Mouse (Mus musculus) right cerebral cortex, adult 18-20 months (tissue): ENCODE data around the gene Veph1.

ENCODE experiments used
- DNase-seq: peaks from one replicate; pipeline ENCODE4 v3.0.0; 2022; ENCODE audit warnings: mixed read lengths

Gene Veph1

DNA sequence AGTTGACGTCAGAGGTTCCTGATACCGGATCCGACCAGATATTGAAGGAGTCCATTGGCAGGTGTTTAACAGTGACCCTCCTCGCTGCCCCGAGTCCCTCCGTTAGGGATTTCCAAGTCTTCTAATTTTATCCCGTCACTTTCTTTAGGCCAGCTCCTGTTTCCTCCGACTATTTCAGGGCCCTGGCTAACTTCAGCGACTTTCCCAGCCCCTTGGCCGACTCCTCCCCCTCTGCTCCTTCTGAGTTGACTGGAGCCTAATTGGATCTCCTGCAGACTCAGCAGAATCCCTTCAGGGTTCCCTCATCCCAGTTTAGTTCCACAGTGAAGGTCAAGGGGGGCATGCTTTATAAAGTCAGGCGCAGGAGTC lies 75.4 kb downstream of the Veph1 start:
- no peak for DNase-seq

DNA sequence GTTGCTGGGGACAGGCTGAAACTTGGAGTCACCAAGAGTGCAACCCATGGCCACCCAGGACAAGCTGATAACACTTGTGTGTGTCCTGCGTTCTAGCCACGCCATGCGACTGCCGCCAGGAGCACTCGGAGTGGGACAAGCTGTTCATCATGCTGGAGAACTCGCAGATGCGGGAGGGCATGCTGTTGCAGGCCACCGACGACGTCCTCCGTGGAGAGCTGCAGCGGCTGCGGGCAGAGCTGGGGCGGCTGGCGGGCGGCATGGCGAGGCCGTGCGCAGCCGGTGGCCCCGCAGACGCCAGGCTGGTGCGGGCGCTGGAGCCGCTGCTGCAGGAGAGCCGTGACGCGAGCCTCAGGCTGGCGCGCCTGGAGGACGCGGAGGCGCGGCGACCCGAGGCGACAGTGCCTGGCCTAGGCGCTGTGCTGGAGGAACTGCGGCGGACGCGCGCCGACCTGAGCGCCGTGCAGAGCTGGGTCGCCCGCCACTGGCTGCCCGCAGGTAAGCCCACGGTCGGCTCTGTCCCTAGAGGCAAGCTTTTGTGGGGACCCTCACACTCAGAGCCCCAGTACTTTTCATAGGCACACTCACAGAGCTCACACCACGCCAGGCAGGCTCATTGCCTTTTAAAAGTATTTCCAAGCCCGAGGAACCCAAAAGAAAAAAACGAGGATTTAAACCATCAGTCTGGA lies 75.9 kb downstream of the Veph1 start:
- DNase-seq = peak; percentile 52

DNA sequence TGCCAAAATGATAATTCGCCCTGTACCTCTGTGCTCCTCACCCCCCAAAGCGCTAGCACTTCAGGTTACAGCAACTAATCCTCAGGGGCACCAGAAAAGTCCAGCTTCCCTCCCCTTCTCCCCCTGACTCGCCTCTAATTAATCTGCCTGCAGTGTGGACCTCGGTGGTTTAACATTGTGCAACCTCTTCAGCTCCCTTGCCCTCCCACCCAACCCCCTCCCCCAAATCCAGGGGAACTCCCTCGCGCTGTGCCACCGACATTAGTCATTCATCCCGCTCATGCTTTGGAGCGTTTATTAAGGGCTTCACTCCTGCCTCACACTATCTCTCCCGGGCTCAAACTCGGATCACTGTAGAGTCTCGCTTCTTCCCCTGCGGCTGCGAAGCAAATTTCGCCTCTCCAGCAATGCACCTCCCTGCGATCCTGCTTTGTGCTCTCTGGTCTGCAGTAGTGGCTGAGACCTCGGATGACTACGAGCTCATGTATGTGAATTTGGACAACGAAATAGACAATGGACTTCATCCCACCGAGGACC lies 76.9 kb downstream of the Veph1 start, which contains the start of gene Ptx3:
Ptx3 (plus strand) TSS at position 256 of the 537 bp plus-strand sequence.
- DNase-seq = no peak

DNA sequence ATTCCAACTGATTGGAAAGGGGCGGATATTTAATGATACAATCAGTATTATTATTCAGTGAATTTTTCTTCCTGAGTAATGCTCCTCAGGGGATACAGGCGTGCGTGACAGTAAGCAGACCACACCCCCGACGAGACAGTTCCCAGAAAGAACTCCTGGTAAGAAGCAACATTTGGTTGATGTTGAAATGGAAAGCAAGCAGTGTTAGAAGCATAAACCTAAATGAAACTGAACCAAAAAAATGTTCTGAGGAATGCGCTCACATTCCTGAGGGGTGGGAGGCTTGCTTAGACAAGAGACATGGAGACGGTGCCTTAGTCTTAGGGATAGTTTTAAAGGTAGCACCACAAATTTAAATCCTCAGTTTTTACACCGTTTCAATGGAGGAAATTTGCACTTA lies 80.9 kb downstream of the Veph1 start:
- no peak for DNase-seq

DNA sequence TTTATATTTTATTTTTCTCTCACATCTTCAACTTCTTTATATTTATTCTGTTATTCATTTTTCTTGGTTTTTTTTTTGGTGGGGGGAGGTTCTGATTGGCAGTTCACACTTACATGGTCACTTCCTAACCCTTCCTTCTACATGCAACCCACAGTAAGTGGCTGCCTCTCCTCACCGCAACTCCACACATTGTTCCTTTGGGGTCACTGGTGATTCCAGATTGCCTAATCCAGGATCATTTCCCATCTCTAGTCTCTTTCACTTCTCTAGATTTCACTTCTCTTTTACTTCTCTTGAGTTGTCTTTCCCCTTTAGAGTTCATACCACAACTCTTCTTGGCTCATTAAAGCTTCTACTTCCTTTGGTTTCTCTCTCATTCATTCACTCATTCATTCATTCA lies 83.1 kb downstream of the Veph1 start:
- DNase-seq = no peak

DNA sequence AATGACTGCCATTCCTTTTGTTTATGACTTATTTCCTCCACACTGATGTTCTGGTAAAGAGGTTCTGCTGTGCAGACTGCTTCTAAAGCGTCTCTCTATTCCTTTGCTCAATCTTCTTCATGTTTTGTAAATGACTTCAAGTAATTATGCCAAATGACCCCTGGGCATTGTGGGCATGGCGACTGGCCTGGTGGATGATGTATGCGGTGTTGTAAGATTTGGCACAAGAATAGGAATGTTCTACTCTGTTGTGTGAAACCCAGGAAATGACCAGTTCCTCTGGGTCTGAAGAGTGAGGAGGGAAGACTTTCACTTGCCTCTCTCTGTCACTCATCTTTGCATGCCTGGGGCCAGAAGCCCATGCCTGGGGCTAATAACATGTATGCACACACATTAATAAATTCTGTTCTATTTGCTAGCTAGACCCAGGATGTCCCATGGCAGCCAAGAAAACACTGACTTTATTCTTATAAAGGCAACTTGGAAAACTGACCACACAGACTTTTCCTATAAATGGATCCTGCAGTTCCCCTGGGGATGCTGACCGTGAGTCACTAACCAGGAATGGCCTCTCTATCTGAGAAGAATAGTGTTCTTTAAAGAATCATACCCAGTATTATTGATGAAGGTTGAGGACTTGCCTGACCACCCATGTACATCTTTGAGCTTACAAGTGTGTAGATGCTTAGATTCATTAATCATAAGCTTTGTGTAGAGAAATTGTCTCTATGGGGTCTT lies 87.6 kb downstream of the Veph1 start:
- DNase-seq = no peak

DNA sequence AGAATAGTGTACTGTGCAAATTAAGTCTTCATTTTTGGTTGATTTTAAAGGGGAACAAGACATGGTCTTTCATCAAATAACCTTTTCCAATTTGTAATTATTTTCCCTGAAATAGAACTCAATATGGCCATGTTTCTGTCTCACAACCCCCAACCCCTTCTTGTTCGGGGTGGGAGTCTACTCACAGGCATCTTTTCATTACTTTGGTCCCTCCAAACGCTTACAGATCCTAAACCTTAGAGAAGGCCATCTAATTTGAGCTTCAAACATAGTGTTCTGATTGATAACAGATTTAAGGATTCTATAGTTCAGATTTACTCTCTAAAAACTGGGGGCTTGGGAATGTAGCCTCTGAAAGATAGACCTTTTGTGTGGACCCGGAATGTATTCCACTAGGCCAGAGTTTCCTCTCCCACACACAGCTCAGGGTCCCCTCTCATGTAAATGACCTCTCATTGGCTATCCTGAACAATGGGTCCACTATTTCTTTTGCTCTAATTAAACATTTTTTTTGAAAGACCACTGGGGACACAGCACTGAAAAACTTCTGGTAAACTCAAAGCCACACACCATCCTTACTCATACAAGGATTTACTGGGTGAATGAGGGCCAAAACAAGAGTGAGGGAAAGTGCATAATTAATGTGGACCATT lies 102.6 kb downstream of the Veph1 start:
- DNase-seq = no peak

DNA sequence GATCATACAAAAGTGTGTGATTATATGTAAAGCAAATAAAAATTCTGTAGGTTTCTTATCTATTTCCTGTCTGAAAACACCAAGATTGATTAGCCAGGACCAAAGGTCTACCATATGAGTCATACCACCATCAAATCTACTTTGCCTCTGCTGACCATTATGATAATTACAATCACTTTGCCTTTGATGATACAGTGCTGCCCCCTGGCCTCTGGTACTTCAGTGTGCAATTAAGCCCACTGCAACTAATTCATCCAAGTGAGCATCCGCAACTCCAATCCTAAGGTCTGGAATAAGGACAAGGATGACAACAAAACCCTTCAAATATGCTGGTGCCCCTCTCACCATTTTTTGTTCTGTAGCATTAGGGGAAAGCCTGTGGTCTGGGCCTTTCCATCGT lies 117.0 kb downstream of the Veph1 start:
- no peak for DNase-seq

DNA sequence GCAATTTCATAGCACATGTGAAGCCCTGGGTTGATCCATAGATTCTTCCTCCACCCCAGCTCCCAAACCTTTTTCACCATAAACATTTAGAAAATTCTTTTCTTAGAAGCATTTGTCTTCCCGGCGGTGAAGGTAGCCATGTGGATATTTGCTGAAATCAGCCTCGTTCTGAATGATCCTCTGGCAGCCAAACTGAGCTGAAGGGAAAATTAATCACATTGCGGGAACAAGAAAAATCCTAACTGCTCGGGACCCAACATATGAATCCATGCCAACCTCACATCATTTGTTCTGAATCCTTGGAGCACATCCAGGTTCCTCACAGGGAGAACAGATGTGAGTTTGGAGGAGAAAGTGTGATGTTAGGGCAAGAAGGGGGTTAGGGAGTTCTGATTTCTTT lies 123.7 kb downstream of the Veph1 start:
- no peak for DNase-seq

DNA sequence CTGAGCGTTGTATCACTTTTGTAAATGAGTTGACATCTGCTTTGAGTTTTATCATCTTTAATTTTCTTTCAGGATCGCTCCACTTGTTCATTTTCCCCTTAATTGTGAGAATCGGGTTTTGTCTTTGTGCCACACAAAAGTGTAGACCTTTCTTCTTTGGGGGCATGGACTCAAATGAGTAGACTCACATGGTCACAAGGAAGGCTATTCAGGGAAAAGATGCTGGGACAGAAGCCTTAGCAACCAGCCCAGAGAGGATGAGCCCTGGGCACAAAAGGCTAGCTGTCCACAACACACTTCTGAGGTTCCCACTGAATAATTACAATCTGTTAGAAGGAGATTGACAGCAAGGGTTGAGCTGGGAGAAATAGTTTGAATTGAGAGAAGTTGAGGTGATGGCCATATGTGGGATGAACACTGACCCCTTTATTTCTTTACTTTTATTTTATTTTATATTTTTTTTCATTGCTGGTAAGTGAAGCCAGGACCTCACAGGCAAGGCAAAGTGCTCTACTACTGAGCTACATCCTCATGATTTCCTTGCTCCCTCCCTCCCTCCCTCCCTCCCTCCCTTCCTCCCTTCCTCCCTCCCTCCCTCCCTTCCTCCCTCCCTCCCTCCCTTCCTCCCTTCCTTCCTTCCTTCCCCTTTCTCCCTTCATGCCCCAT lies 126.6 kb downstream of the Veph1 start:
- no peak for DNase-seq

DNA sequence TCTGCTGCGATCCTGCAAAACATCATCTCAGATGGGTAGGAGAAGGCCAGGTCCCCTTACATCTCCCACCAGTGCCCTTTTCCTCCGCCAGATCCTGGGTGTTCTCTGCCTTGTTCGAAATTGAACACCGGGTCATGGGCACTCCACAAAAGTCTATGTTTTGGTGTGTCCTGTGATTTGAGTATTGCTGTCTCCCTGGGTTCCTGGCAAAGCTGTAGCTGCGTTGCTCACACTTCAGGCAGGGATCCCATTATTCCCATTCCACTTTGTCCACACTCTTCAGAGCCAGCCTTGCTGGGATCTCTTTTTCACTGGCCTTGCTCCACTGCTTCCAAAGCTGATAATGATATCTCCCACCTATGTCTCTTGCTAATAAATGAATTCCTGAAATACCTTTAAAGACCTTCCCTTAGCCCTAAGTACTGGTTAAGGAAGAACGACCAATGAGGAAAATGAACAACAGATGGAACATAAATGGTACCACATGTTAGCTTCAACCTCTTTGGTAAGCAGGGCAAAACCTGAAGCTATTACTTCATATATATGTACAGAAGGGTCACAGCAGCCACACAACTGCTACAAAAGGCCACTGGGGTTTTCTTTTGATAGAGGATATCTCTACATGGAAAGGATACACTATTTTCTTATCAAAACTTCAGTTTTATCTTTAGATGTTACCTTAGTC lies 129.9 kb downstream of the Veph1 start:
- no peak for DNase-seq

DNA sequence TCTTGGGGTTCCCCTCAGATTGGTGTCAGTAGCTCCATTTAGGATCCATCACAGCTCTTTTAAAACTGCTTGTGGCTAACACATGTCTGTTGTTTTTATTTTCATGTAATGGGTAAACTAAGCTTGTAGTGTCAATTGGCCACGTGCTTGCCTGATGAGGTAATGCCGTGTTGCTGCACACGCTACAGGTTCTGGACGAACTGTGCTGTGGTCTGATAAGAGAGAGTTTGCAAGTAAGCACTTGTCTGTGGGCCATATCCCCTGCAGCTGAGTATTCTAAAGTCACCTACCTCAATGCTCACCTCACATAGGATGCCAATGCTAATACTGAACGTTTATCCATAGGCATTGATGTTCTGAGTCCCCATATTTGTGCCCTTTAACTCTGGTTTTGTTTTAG lies 131.6 kb downstream of the Veph1 start:
- no peak for DNase-seq

DNA sequence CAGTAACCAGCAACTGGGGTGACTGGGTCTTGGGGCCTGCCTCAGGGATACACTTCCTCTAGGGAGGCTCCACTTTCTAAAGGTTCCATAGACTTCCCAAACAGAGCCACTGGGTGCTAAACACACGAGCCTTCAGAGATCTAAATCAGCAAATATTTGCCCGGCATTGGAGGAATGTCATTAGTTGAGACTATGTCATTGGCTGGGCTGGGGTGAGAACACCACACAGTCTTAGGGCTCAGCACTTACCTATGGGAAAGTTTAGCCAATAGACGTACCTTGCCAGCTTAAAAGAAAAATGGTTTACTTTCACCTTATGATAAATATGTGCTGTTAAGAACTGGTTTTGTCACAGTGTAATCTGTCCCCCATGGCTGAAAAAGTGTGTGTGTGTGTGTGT lies 132.1 kb downstream of the Veph1 start:
- DNase-seq = no peak

DNA sequence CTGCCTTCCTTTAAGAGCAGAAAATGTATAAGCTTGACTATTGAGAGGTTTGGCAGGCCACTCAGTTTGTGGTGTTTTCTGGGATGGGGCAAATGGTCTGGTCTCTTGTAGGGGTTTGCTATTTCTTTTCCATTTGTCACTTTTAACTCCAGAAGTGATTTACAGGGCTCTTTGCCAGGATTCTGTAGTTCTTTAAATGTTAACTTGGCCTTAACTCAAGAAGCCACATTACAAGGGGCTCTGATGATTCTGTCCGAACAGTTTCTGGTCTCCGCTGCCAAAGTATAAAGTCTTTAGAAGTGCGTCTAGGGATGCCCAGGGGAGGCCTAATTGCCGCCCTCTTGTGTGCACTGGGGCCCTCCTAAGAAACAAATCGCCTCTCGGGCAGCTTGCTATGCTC lies 134.0 kb downstream of the Veph1 start:
- DNase-seq = no peak

DNA sequence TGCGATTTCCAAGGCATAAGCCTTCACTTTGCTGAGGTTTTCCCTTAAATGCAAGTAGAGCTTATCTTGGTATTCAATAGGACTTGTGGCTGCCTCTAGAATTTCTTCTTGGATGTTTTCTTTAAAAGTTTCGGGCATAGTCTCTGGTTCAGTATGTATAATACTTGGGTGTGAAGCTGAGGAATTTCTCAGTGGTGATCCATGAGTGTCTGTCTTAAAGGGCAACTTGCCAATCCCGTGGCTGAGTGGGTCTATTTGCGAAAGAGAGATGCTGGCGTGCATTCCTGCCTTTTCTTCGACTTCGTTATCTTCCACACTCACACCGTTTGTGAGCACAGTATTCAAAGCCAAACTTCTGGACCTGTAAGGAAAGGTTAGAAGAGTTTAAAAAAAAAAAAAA lies 138.7 kb downstream of the Veph1 start:
- no peak for DNase-seq

DNA sequence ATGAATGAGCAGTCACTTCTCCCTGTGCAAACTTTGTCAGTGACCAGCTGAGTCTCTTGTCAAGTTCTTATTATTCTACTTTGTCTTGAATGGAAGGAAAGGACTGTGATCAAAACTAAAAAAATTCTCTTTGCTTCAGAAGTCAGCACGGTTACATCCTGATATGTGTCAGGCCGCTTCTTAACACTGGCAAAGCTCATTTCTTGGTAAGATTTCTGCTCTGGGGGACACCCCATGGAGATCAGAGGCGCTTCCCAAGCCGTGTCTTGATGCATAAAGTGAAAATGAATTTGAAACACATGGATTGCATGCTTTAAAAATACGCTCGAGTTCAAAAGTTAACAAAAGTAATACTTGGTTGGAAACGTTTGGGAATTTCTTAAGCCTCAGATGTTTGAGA lies 159.0 kb downstream of the Veph1 start:
- DNase-seq = no peak

DNA sequence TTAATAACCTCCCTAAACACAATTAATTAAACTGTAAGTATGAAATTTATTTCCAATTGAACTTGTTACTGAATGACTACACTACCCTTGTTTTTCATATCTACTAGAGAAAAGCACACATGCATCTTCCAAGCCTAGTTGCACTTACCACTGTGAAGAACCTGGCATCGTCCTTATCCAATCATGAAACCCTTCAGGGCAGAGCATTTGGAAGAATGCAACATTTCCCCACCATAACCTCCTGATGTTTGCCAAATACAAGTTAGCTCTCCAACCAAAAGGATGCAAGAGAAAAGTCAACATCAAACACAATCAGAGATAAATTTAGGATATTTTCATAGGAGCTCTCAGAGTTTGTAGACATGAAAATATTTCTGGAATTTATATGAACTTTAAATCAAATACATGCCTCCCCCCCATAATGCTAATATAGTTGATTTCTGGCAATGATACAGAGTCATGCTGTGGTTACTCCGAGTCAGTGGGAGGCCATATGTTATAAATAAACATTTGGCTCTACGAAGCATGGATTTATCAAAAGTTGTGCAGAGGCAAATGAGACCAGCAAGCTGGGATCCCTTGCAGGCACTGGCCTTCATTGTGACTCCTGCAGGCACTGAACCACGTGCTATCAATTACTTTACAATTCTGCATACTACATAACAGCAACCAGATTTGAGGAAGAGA lies 165.2 kb downstream of the Veph1 start:
- DNase-seq = no peak

DNA sequence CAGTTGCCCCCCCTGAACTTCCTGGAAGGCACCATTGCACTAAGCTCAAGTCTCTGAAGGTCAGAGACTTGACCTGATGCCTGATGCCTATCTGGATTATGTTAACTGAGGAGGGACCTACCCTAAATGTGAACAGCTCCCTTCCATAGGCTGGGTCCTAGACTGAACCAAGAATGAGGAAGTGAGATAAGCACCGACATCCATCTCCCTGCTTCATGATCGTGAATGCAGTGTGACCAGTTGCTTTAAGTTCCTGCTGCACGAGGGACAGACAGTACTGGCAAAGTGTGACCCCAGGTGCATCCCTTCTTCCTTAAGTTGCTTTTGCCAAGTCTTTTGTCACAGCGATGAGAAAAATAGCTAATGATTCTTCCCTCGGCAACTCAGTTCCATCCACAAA lies 166.9 kb downstream of the Veph1 start:
- DNase-seq = no peak

DNA sequence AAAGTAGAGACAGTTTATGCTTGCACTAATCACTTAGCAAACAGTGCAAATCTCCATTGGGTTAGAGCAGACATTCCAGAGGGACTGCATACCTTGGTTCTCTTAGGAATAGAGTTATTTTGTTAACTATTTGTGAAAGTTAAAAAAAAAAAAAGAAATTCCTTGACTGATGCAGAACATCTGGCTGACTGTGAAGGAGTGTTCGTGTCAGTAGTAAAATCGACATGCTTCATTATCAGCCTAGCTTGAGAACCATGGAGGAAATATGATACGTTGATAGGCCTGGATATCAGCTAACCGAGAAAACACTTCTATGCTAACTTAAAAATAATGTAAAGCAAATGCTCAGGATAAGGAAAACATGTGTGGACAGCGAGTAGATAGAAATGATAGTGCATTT lies 191.1 kb downstream of the Veph1 start:
- no peak for DNase-seq

DNA sequence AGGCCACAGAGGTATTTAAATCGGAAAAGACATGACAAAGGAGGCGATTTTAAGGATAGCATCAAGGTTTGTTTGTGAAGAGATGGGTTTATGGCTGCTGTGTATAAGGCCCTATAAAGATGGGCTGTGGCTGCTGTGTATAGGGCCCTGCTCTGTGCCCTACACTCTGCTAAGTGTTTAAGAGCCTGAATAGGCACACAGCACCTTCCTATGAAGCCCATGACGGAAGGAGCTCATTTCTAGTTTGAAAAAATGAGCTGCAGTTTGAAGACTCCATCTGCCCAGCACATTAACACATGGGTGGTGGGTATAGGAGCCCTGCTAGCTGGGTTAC lies 194.1 kb downstream of the Veph1 start:
- no peak for DNase-seq

DNA sequence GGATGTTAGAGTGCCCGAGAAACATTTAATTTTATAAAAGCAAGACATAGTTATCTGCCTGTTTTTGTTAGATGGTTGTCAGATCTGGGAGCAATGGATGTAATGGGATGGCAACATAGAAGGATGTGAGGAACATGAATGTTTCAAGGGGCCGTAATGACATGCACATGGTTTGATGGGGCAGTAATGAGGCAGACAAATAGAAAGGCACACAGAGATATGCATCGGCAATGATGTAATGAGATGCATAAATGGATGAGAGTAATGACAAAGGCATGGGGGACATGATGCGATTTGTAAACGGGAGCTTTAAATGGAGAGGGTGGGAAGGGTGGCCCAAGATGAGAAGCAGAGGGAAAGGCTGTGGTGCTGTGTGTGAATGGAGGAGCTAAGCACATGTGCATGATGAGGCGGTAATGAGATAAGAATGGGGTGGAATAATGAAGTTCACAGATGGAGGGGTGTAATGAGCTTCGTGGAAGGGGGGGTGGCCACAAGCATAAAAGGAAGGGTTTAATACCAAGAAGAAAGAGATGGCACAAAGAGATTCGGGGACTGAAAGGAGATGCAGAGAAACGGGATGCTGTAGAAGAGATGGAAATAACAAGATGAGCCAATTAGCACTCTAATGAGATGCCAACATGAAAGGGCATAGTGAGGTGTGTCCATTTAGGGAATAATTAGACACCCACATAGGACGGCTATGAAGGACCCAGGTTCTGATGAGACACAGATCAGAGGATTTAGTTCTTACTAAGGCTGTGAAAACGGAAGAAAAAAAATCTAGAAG lies 194.6 kb downstream of the Veph1 start:
- no peak for DNase-seq

DNA sequence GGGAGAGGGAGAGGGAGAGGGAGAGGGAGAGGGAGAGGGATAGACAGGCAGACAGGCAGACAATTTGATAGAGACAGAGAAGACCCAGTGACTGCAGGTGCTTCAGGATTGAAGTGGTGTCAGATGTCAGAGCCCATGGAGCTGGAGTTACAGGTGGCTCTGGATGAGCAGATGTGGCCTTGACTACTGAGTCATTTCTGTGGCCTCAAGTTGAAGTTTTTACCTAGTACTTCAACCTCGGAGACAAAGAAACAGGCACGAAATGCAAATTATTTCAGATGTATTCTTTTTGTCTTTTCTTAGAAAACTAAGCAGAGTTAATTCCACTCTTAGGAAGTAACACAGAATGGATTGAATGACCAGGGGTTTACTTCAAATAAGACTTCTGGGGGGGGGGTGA lies 195.6 kb downstream of the Veph1 start:
- DNase-seq = no peak
